Mouse (Mus musculus) CH12.LX (cell line): ENCODE measurements around the gene Npy. TPM values are rescaled to one million over a fixed set of nuclear protein-coding genes. Genes with fewer than 3 reads are reported as not detected.

Experiments used
- DNase-seq: peaks from one replicate; pipeline ENCODE4 v3.0.0-alpha.2; 2013; ENCODE audit errors: extremely low read depth
- H3K27ac ChIP-seq: 2 replicates; pipeline ENCODE4 v1.5.1; 2012; ENCODE audit warnings: low read depth, mild to moderate bottlenecking, control low read depth, moderate library complexity; ENCODE audit not compliant: insufficient read depth
- H3K27me3 ChIP-seq: replicated peaks from 2 replicates; pipeline ENCODE3; 2012; ENCODE audit warnings: inconsistent platforms
- H3K36me3 ChIP-seq, 2 experiments: replicated peaks in 1 of 2; 2 replicates each; pipeline versions ENCODE3 to v1.6.1; 2012; ENCODE audit warnings: inconsistent platforms in 1 of 2, low read length in 1 of 2, mild to moderate bottlenecking in 1 of 2, mixed read lengths in 1 of 2, moderate library complexity in 1 of 2; ENCODE audit not compliant: control insufficient read depth in 1 of 2, insufficient read depth in 1 of 2
- H3K4me1 ChIP-seq, 2 experiments: 2 replicates each; pipeline ENCODE4 v1.6.1; 2012; ENCODE audit warnings: inconsistent platforms in 1 of 2, moderate library complexity in 1 of 2; ENCODE audit not compliant: insufficient read depth in 2 of 2, control insufficient read depth in 1 of 2
- H3K4me2 ChIP-seq: 2 replicates; pipeline ENCODE4 v1.6.1; 2012; ENCODE audit warnings: low read depth, mild to moderate bottlenecking, control low read depth; ENCODE audit not compliant: poor library complexity, insufficient read depth, severe bottlenecking
- H3K4me3 ChIP-seq, 3 experiments: fragments of 150-350 bp in 1 of 3; sonication (generic) in 1 of 3; replicated peaks in 1 of 3; 2 replicates each; pipeline versions ENCODE3 to v1.5.1; 2011 to 2012; ENCODE audit warnings: low read depth in 2 of 3, low read length in 2 of 3, mild to moderate bottlenecking in 2 of 3, moderate library complexity in 2 of 3, control low read depth in 1 of 3, improper control_type of control experiment in 1 of 3, inconsistent platforms in 1 of 3, mixed read lengths in 1 of 3; ENCODE audit not compliant: poor library complexity in 1 of 3
- H3K79me2 ChIP-seq: replicated peaks from 2 replicates; pipeline ENCODE4 v1.6.1; 2012; ENCODE audit warnings: mild to moderate bottlenecking, moderate library complexity; ENCODE audit not compliant: control insufficient read depth, poor library complexity, insufficient read depth, severe bottlenecking; ENCODE audit errors: extremely low read depth
- H3K9ac ChIP-seq: 2 replicates; pipeline ENCODE4 v1.6.1; 2012; ENCODE audit warnings: low read depth, mild to moderate bottlenecking, control low read depth, moderate library complexity; ENCODE audit not compliant: insufficient read depth
- H3K9me3 ChIP-seq: replicated peaks from 2 replicates; pipeline ENCODE3; 2012; ENCODE audit warnings: low read length, inconsistent platforms, mixed read lengths
- BHLHE40 ChIP-seq: IDR thresholded peaks from 2 replicates; pipeline ENCODE4 v1.6.1; 2011; ENCODE audit warnings: mild to moderate bottlenecking, low read depth, low read length, improper control_type of control experiment
- ELF1 ChIP-seq: IDR thresholded peaks from 2 replicates; pipeline ENCODE4 v1.6.1; 2014; ENCODE audit warnings: low read depth, mild to moderate bottlenecking, inconsistent platforms, low read length, improper control_type of control experiment
- EP300 ChIP-seq: IDR thresholded peaks from 2 replicates; pipeline ENCODE4 v1.6.1; 2011; ENCODE audit warnings: low read length, improper control_type of control experiment
- ETS1 ChIP-seq: conservative IDR thresholded peaks from 2 replicates; pipeline ENCODE4 v1.6.1; 2012; ENCODE audit warnings: low read depth, mild to moderate bottlenecking, inconsistent platforms, low read length, improper control_type of control experiment, moderate library complexity
- GABPA ChIP-seq: IDR thresholded peaks from 2 replicates; pipeline ENCODE4 v1.6.1; 2012; ENCODE audit warnings: low read depth, low read length, improper control_type of control experiment, inconsistent platforms; ENCODE audit not compliant: insufficient replicate concordance
- IRF4 ChIP-seq: IDR thresholded peaks from 2 replicates; pipeline ENCODE4 v1.6.1; 2014; ENCODE audit warnings: low read depth, mild to moderate bottlenecking, inconsistent platforms, low read length, improper control_type of control experiment
- JUN ChIP-seq: IDR thresholded peaks from 2 replicates; pipeline ENCODE4 v1.6.1; 2011; ENCODE audit warnings: low read depth, mild to moderate bottlenecking, low read length, improper control_type of control experiment, moderate library complexity; ENCODE audit not compliant: insufficient read depth
- JUND ChIP-seq: conservative IDR thresholded peaks from 2 replicates; pipeline ENCODE4 v1.6.1; 2011; ENCODE audit warnings: low read depth, low read length, improper control_type of control experiment
- KAT2A ChIP-seq: IDR thresholded peaks from 2 replicates; pipeline ENCODE4 v1.6.1; 2012; ENCODE audit warnings: low read length, improper control_type of control experiment, inconsistent platforms; ENCODE audit not compliant: insufficient replicate concordance
- MAFK ChIP-seq: IDR thresholded peaks from 2 replicates; pipeline ENCODE4 v1.6.1; 2011; ENCODE audit warnings: low read length, improper control_type of control experiment; ENCODE audit not compliant: insufficient replicate concordance
- MAX ChIP-seq: IDR thresholded peaks from 2 replicates; pipeline ENCODE4 v1.6.1; 2011; ENCODE audit warnings: low read length, improper control_type of control experiment
- MEF2A ChIP-seq: IDR thresholded peaks from 2 replicates; pipeline ENCODE4 v1.6.1; 2014; ENCODE audit warnings: low read depth, mild to moderate bottlenecking, inconsistent platforms, low read length, improper control_type of control experiment, borderline replicate concordance
- MXI1 ChIP-seq: IDR thresholded peaks from 2 replicates; pipeline ENCODE4 v1.6.1; 2011; ENCODE audit warnings: mild to moderate bottlenecking, low read depth, low read length, improper control_type of control experiment
- NRF1 ChIP-seq: IDR thresholded peaks from 2 replicates; pipeline ENCODE4 v1.6.1; 2014; ENCODE audit warnings: low read depth, mild to moderate bottlenecking, inconsistent platforms, low read length, improper control_type of control experiment, moderate library complexity
- PAX5 ChIP-seq: IDR thresholded peaks from 2 replicates; pipeline ENCODE4 v1.6.1; 2012; ENCODE audit warnings: low read length, inconsistent platforms, mixed read lengths
- POLR2AphosphoS2 ChIP-seq: IDR thresholded peaks from 2 replicates; pipeline ENCODE4 v1.6.1; 2011; ENCODE audit warnings: low read depth, low read length, improper control_type of control experiment
- RAD21 ChIP-seq: IDR thresholded peaks from 2 replicates; pipeline ENCODE4 v1.6.1; 2011; ENCODE audit warnings: low read depth, mild to moderate bottlenecking, low read length, improper control_type of control experiment, moderate library complexity
- RCOR1 ChIP-seq: conservative IDR thresholded peaks from 2 replicates; pipeline ENCODE4 v1.6.1; 2012; ENCODE audit warnings: low read depth, mild to moderate bottlenecking, inconsistent platforms, low read length, improper control_type of control experiment
- SMC3 ChIP-seq: IDR thresholded peaks from 2 replicates; pipeline ENCODE4 v1.6.1; 2011; ENCODE audit warnings: low read depth, low read length, improper control_type of control experiment
- TBP ChIP-seq: conservative IDR thresholded peaks from 2 replicates; pipeline ENCODE4 v1.6.1; 2011; ENCODE audit warnings: low read depth, low read length, improper control_type of control experiment
- TCF12 ChIP-seq: IDR thresholded peaks from 2 replicates; pipeline ENCODE4 v1.6.1; 2014; ENCODE audit warnings: low read depth, mild to moderate bottlenecking, inconsistent platforms, low read length, improper control_type of control experiment
- USF1 ChIP-seq: IDR thresholded peaks from 2 replicates; pipeline ENCODE4 v1.6.1; 2014; ENCODE audit warnings: low read depth, mild to moderate bottlenecking, inconsistent platforms, low read length, improper control_type of control experiment
- USF2 ChIP-seq: conservative IDR thresholded peaks from 2 replicates; pipeline ENCODE4 v1.6.1; 2011; ENCODE audit warnings: low read depth, low read length, improper control_type of control experiment
- ZC3H11A ChIP-seq: IDR thresholded peaks from 2 replicates; pipeline ENCODE4 v1.6.1; 2012; ENCODE audit warnings: low read depth, mild to moderate bottlenecking, inconsistent platforms, low read length, improper control_type of control experiment
- ZKSCAN1 ChIP-seq: IDR thresholded peaks from 2 replicates; pipeline ENCODE4 v1.6.1; 2012; ENCODE audit warnings: low read depth, inconsistent platforms, low read length, improper control_type of control experiment, borderline replicate concordance
- ZNF384 ChIP-seq: IDR thresholded peaks from 2 replicates; pipeline ENCODE4 v1.6.1; 2012; ENCODE audit warnings: low read depth, low read length, improper control_type of control experiment, inconsistent platforms
- dilution Hi-C: fragments of 300-500 bp; cut with MboI; formaldehyde crosslinking; loops from 2 replicates; pipeline ENCODE4 v1.14.3; 2020; ENCODE audit warnings: low sequenced_read_pairs; ENCODE audit not compliant: extremely low pct_unique_long_range_greater_than_20kb, extremely low pct_ligation_motif_present
- in situ Hi-C: fragments of 300-500 bp; cut with MboI; formaldehyde crosslinking; loops from 3 replicates; pipeline ENCODE4 v1.14.3; 2019; ENCODE audit warnings: low sequenced_read_pairs, low pct_ligation_motif_present, low pct_unique_long_range_greater_than_20kb, mixed read lengths
- polyA plus RNA-seq: library from polyadenylated mRNA; unstranded; fragments of >175 nt; gene quantifications from 2 replicates; pipeline ENCODE4 v1.2.1, GENCODE M21; 2012; ENCODE audit warnings: low read depth; ENCODE audit not compliant: insufficient read length
- total RNA-seq, 2 experiments: library from RNA; depleted of rRNA; stranded (reverse); fragments of 300-350 nt in 1 of 2; fragments of >200 nt in 1 of 2; gene quantifications; 2 replicates each; pipeline ENCODE4 v1.2.3; 2012 to 2014

The Npy gene
- total and polyA plus RNA-seq, 3 experiments = not detected

DNA sequence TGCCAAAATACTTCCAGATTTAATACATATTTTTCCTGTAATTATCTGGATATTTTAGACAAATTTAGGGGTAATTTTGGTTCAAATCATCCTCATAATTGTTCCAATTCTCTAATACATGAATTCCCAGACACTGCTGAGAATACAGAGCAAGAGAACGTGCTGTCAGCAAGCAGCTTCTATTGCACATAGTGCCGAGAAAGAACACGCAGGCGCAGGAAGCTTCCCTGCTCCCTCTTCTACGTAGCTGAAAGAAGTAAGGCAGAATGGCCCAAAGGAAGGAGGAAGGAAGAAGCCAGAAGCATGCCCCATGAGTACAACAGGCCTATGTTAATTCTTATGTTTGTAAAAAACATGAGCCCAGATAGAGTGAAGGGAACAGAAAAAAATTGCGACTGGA is 4.9 kb upstream of the Npy start:
- no peak overlapping the region for H3K27ac ChIP-seq
- no peaks in the 10 kb centered on the region for H3K4me1 ChIP-seq
- no peak overlapping the region for H3K9ac ChIP-seq
- H3K36me3 ChIP-seq = no peaks in the 10 kb centered on the region
- H3K79me2 ChIP-seq = no peaks in the 10 kb centered on the region
- H3K4me2 ChIP-seq = no peak overlapping the region
- in situ Hi-C loops = no loop called here
- dilution Hi-C loops = no loop called here
- H3K27me3 ChIP-seq = no peaks in the 10 kb centered on the region
- DNase-seq = no peak
- no peak overlapping the region for H3K4me3 ChIP-seq
- no peaks in the 10 kb centered on the region for H3K9me3 ChIP-seq
- no peak for TF ChIP-seq POLR2AphosphoS2
- no peak for TF ChIP-seq MXI1
- peak; percentile 36; the same call in 1 of the 2 replicates for TF ChIP-seq NRF1
- TF ChIP-seq KAT2A = no peak
- no peak for TF ChIP-seq RAD21
- TF ChIP-seq TCF12 = no peak
- no peak for TF ChIP-seq USF2
- no peak for TF ChIP-seq SMC3
- TF ChIP-seq MEF2A = no peak

DNA sequence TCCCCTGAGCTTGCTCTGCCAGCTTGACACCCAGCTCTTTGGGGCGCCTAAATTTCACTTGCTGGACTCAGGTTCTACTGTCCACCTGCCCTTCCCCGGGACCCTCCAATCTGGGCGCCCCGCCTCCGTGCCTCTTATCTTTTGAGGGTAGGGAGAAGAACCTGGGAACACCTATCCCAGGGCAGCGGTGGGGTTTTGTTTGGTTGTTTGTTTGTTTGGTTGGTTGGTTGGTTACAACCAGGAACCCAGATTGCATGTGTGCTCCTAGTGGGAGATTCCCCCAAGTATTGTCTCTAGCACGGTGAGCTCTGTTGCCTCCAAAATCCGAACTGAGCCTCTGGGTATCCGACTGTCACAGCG is 341 bp downstream of the Npy start:
- H3K4me2 ChIP-seq = no peak overlapping the region
- dilution Hi-C loops = no loop called here

DNA sequence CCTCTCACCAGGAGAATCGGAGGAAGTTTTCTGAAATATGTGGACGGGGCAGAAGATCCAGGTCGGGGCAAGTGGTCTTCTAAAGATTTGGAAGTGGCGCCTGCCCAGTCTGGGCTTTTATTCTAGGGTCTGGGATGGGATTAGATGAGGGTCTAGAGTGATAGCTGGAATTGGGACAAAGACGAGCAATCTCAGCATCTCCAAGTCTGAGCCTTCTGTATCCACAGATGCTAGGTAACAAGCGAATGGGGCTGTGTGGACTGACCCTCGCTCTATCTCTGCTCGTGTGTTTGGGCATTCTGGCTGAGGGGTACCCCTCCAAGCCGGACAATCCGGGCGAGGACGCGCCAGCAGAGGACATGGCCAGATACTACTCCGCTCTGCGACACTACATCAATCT is 861 bp downstream of the Npy start:
- dilution Hi-C loops (no loop called here), in situ Hi-C loops (no loop called here)
- Histone ChIP-seq H3K4me3 (no peak overlapping the region), H3K9me3 (no peaks in the 10 kb centered on the region), H3K36me3 (no peaks in the 10 kb centered on the region), H3K27ac (no peak overlapping the region), H3K79me2 (no peaks in the 10 kb centered on the region), H3K27me3 (no peaks in the 10 kb centered on the region), H3K9ac (no peak overlapping the region), H3K4me1 (no peaks in the 10 kb centered on the region), H3K4me2 (no peak overlapping the region)
- DNase-seq = no peak
- no peak for TF ChIP-seq PAX5
- TF ChIP-seq JUN = no peak
- no peak for TF ChIP-seq TBP
- no peak for TF ChIP-seq ZKSCAN1
- TF ChIP-seq BHLHE40 = no peak
- TF ChIP-seq USF1 = no peak
- TF ChIP-seq ELF1 = no peak
- TF ChIP-seq MAFK = no peak
- TF ChIP-seq TCF12 = no peak
- no peak for TF ChIP-seq JUND
- TF ChIP-seq NRF1 = no peak
- no peak for TF ChIP-seq RAD21
- TF ChIP-seq ZNF384 = no peak
- no peak for TF ChIP-seq EP300
- no peak for TF ChIP-seq SMC3
- TF ChIP-seq GABPA = no peak

More for the DNA sequence above, 341 bp downstream of the Npy start:
- in situ Hi-C loops = no loop called here
- Histone ChIP-seq H3K27ac (no peak overlapping the region), H3K9ac (no peak overlapping the region), H3K9me3 (no peaks in the 10 kb centered on the region), H3K4me3 (no peak overlapping the region), H3K36me3 (no peaks in the 10 kb centered on the region), H3K79me2 (no peaks in the 10 kb centered on the region), H3K27me3 (no peaks in the 10 kb centered on the region), H3K4me1 (no peaks in the 10 kb centered on the region)
- no peak for DNase-seq
- TF ChIP-seq ETS1 = no peak
- TF ChIP-seq IRF4 = no peak
- TF ChIP-seq ZC3H11A = no peak
- no peak for TF ChIP-seq GABPA
- no peak for TF ChIP-seq JUND
- no peak for TF ChIP-seq JUN
- TF ChIP-seq ELF1 = no peak
- no peak for TF ChIP-seq MAX
- TF ChIP-seq RCOR1 = no peak
- no peak for TF ChIP-seq MXI1
